Mouse (Mus musculus) G1E (cell line): ENCODE results near the gene Tdrd9. TPM values are rescaled to one million over a fixed set of nuclear protein-coding genes. Genes with fewer than 3 reads are reported as not detected.

Experiments
- ATAC-seq: 2 replicates; pipeline ENCODE4 v1.8.0; 2016; ENCODE audit warnings: mild to moderate bottlenecking; ENCODE audit not compliant: insufficient number of reproducible peaks, poor library complexity, low FRiP score, severe bottlenecking; ENCODE audit errors: extremely low read depth
- DNase-seq: peaks from one replicate; pipeline ENCODE4 v3.0.0; 2012; ENCODE audit warnings: low spot score
- H3K27me3 ChIP-seq: 2 replicates; pipeline ENCODE4 v1.6.1; 2012; ENCODE audit warnings: mild to moderate bottlenecking, low read length, inconsistent platforms; ENCODE audit not compliant: insufficient read depth
- H3K36me3 ChIP-seq: replicated peaks from 2 replicates; pipeline ENCODE3; 2012; ENCODE audit warnings: mild to moderate bottlenecking, inconsistent platforms
- H3K4me1 ChIP-seq: 2 replicates; pipeline ENCODE4 v1.6.1; 2012; ENCODE audit warnings: low read depth, low read length, inconsistent platforms, mixed read lengths; ENCODE audit not compliant: insufficient read depth
- H3K4me3 ChIP-seq: 2 replicates; pipeline ENCODE4 v1.5.1; 2012; ENCODE audit warnings: low read depth, mild to moderate bottlenecking, inconsistent platforms, low read length, moderate library complexity, mixed read lengths
- H3K9me3 ChIP-seq: replicated peaks from 2 replicates; pipeline ENCODE4 v1.6.1; 2012; ENCODE audit warnings: inconsistent platforms
- CTCF ChIP-seq: IDR thresholded peaks from 2 replicates; pipeline ENCODE4 v1.5.1; 2012; ENCODE audit warnings: low read depth, low read length, inconsistent platforms, mixed read lengths
- GATA1 ChIP-seq: IDR thresholded peaks from 2 replicates; pipeline ENCODE4 v1.6.1; 2012; ENCODE audit warnings: borderline replicate concordance, low read length, inconsistent platforms, mixed read lengths
- GATA2 ChIP-seq: IDR thresholded peaks from 2 replicates; pipeline ENCODE4 v1.6.1; 2012; ENCODE audit warnings: low read depth, low read length, inconsistent platforms, borderline replicate concordance
- POLR2AphosphoS5 ChIP-seq: IDR thresholded peaks from 2 replicates; pipeline ENCODE4 v1.6.1; 2012; ENCODE audit warnings: low read depth, low read length, inconsistent platforms; ENCODE audit not compliant: insufficient replicate concordance
- TAL1 ChIP-seq: conservative IDR thresholded peaks from 2 replicates; pipeline ENCODE4 v1.6.1; 2012; ENCODE audit warnings: low read depth, low read length, inconsistent platforms, mixed read lengths
- polyA plus RNA-seq: library from polyadenylated mRNA; stranded (reverse); fragments of >175 nt; gene quantifications from 2 replicates; pipeline ENCODE4 v1.2.3, GENCODE M21; 2012
- total RNA-seq, 2 experiments: library from RNA; stranded (forward) in 1 of 2; stranded (reverse) in 1 of 2; fragments of 200-1000 nt in 1 of 2; fragments of >200 nt in 1 of 2; fragmentation: Nextera tagmentation in 1 of 2; gene quantifications; 2 replicates each; pipeline ENCODE4 v1.2.3; 2014 to 2017

Gene Tdrd9
- total and polyA plus RNA-seq, 3 experiments = 0.76 TPM; not detected in 2

DNA sequence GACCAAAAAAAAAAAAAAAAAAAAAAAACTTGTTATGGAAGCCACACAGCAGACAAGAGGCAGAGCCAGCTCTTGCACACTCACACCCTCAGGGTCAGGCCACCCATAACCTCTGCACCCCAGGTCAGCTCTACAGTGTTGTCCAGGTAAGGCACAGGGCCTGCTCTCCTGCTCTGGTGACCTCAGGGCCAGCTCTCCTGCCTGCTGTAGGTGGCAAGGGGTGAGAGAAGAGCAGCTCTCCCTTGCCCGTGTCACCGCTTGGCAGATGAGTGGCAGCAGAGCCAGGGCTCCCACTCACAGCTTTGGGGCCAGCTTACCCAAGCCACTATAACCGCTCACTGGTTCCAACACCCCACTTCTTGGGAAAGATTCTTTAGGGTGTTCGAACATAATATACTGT is 109.6 kb downstream of the Tdrd9 start:
- no peak for DNase-seq
- H3K4me3 ChIP-seq = no peak overlapping the region
- no peaks in the 10 kb centered on the region for H3K36me3 ChIP-seq
- TF ChIP-seq TAL1 (no peak), CTCF (no peak), GATA2 (no peak), POLR2AphosphoS5 (no peak), GATA1 (no peak)
- no peaks in the 10 kb centered on the region for H3K4me1 ChIP-seq
- H3K9me3 ChIP-seq = no peaks in the 10 kb centered on the region
- peaks cover 13% of the 10 kb centered on the region; the same call in 1 of the 2 replicates for H3K27me3 ChIP-seq
- no peak for ATAC-seq

DNA sequence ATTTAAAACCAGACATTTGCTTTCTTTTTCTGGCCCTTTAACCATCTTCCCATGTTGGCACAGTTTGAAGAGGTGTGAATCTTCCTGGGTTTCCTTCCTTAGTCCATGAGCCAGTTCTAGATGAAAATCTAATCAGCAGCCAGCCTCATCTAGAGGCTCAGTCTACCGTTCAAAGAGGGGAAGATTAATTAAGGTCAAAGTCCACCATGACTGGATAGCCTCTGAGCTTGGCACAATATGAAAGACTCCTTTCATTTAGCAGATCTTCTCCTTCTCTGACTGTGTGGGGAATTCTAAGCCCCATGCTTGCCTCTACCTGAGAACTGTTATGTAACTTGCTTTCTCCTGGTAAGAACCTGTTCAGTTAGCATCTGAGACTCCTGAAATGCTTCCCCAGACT is 110.9 kb downstream of the Tdrd9 start:
- H3K27me3 ChIP-seq = peaks cover 13% of the 10 kb centered on the region; the same call in 1 of the 2 replicates
- ATAC-seq = no peak

DNA sequence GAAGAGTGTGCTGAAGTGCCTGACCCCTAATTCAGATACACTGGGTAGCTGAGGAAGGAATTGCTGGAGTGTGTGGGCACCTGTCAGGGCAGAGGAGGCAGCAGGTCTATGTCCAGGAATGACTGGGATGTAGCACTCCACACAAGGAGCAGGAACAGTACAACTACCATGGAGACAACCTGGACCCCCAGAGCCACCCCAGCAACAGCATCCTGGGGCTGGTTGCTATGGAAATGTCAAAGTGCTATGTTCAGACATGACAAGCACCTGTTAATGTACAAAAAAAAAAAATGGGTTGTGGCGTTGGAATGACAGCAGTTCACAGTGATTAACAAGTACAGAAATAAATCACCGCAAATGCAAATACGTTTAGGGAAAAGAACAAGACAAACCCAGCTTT is 114.9 kb downstream of the Tdrd9 start:
- no peak for TF ChIP-seq GATA2
- no peak for TF ChIP-seq POLR2AphosphoS5
- no peak for TF ChIP-seq TAL1
- TF ChIP-seq CTCF = no peak
- TF ChIP-seq GATA1 = no peak
- H3K36me3 ChIP-seq = no peaks in the 10 kb centered on the region
- H3K4me3 ChIP-seq = no peak overlapping the region
- H3K9me3 ChIP-seq = no peaks in the 10 kb centered on the region
- no peak for ATAC-seq
- peaks cover 9% of the 10 kb centered on the region; the same call in 1 of the 2 replicates for H3K27me3 ChIP-seq
- no peaks in the 10 kb centered on the region for H3K4me1 ChIP-seq
- no peak for DNase-seq

More for the DNA sequence above, 110.9 kb downstream of the Tdrd9 start:
- Histone ChIP-seq H3K36me3 (no peaks in the 10 kb centered on the region), H3K4me3 (no peak overlapping the region), H3K9me3 (no peaks in the 10 kb centered on the region), H3K4me1 (no peaks in the 10 kb centered on the region)
- no peak for DNase-seq
- TF ChIP-seq CTCF = no peak

DNA sequence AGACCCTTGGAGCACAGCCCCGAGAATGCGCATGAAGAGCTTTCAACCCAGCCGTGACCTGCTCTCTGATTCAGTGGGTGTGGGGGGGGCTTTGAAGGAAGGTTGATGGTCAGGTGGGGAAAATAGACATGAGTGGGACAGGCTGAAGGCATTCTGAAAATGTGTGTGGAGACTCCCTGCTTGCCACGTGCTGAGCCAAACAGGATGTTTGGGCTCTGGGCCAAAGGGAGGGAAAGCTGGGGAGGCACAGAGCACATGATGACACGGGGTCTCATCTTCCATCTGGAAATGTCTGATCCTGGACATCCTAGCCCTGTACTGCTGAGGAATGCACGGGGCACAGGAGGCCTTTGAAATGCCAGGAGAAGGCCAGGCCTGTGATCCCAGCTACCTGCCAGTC is 115.4 kb downstream of the Tdrd9 start:
- Histone ChIP-seq H3K36me3 (no peaks in the 10 kb centered on the region), H3K9me3 (no peaks in the 10 kb centered on the region), H3K4me3 (no peak overlapping the region), H3K27me3 (peaks cover 9% of the 10 kb centered on the region; the same call in 1 of the 2 replicates), H3K4me1 (no peaks in the 10 kb centered on the region)
- DNase-seq = no peak
- no peak for ATAC-seq
- no peak for TF ChIP-seq GATA1

DNA sequence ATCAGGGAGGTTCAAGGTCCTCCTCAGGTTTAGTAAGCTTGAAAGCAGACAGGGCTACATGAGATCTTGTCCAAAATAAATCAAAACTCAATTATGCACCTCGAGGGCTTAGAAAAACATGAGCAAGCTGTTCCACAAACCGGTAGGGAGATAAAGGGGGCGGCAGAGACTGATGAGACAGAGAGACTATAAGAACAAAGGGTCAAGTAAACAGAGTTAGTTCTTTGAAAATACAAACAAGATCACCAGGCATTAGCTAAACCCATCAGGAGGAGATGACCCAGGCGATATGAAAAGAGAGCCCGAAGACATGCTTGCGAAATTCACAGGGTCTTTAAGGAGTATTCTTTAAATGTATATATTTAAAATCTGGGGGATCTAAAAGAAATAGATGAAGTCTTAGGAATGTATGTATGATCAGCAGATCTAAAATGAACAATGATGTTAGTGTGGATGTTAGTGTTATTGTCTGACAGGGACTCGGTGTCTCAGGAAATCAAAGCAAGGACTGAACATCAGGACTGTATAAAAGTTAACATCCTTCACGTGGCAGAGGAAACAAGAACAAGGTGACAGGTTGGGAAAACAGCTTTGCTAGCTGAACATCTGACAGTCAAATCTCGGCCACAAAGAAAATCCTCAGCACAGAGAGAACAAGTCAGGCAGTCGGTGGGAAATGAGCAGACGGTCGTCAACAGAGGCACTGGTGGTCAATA is 117.4 kb downstream of the Tdrd9 start:
- DNase-seq (no peak), ATAC-seq (no peak)
- TF ChIP-seq GATA1 = no peak
- TF ChIP-seq POLR2AphosphoS5 = no peak
- TF ChIP-seq TAL1 = no peak
- no peak for TF ChIP-seq GATA2
- no peak for TF ChIP-seq CTCF
- H3K4me3 ChIP-seq = no peak overlapping the region
- peaks cover 9% of the 10 kb centered on the region; the same call in 1 of the 2 replicates for H3K27me3 ChIP-seq
- no peaks in the 10 kb centered on the region for H3K36me3 ChIP-seq
- H3K4me1 ChIP-seq = no peaks in the 10 kb centered on the region
- H3K9me3 ChIP-seq = no peaks in the 10 kb centered on the region

DNA sequence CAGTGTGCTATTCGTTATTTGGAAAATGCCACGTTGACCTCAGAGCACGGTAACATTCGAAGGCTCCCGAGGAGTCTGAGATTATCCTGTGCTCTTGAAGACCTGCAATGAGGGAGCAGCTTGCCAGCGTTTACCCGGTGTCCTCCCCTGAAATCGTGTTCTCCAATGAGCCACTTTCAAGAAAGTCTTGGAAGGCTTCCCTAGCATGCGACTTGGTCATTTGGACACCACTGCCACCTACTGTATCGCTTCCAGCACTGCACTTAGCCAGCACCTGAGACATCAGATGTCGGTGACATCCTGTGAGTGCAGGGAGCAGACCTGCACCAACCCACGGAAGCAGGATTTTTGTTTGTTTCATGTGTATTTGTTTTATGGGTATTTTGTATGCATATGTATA is 119.7 kb downstream of the Tdrd9 start:
- Histone ChIP-seq H3K9me3 (no peaks in the 10 kb centered on the region), H3K4me1 (no peaks in the 10 kb centered on the region), H3K27me3 (peaks cover 5% of the 10 kb centered on the region; the same call in 1 of the 2 replicates), H3K4me3 (no peak overlapping the region), H3K36me3 (no peaks in the 10 kb centered on the region)
- no peak for TF ChIP-seq POLR2AphosphoS5
- TF ChIP-seq GATA2 = no peak
- TF ChIP-seq CTCF = peak; percentile 54; the same call in 1 of the 2 replicates
- TF ChIP-seq TAL1 = no peak
- DNase-seq (no peak), ATAC-seq (no peak)

DNA sequence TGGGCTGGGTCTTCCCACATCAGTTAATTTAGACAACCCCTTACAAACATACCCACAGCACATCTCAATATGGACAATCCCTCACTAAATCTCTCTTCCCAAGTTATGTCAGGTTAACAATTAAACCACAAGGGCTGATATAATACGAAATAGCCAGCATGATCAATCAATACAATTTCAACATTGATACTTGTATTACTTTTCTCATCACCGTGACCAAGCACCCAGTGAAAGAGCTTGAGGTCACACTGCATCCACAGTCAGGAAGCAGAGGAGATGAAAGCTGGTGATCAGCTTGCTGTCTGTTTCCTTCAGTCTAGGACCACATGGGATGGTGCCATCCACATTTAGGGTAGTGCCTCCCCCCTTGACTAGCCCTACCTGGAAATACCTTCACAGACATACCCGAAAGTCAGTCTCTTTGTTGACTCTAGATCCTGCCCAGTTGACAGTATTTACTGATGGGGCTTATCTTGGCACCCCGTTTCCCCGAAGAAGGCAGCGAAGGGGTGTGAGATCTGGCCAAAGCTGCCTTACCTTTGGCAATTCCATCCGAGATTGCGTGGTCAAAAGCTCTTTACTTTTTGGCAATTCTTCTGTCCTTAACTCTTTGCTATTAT is 123.0 kb downstream of the Tdrd9 start:
- ATAC-seq (no peak), DNase-seq (no peak)
- Histone ChIP-seq H3K4me3 (no peak overlapping the region), H3K36me3 (no peaks in the 10 kb centered on the region), H3K27me3 (peaks cover 8% of the 10 kb centered on the region; the same call in 1 of the 2 replicates), H3K9me3 (no peaks in the 10 kb centered on the region), H3K4me1 (no peaks in the 10 kb centered on the region)
- no peak for TF ChIP-seq CTCF
- no peak for TF ChIP-seq POLR2AphosphoS5
- TF ChIP-seq TAL1 = no peak
- TF ChIP-seq GATA2 = no peak
- TF ChIP-seq GATA1 = no peak
